Mouse (Mus musculus) cerebellum, adult 2 months (tissue): ENCODE measurements around the gene Depdc7. TPM values are rescaled to one million over a fixed set of nuclear protein-coding genes. Genes with fewer than 3 reads are reported as not detected.

Source experiments
- DNase-seq, 2 experiments: peaks; one replicate each; pipeline ENCODE4 v3.0.0; 2021
- H3K27ac ChIP-seq: fragments of 200-500 bp; 2 replicates; pipeline ENCODE4 v1.5.1; 2012; ENCODE audit warnings: low read length, control low read depth, inconsistent platforms; ENCODE audit not compliant: insufficient read depth
- H3K27me3 ChIP-seq: fragments of 200-500 bp; 2 replicates; pipeline ENCODE4 v1.6.1; 2012; ENCODE audit warnings: inconsistent platforms, mild to moderate bottlenecking, low read length, moderate library complexity; ENCODE audit not compliant: control insufficient read depth, insufficient read depth
- H3K4me1 ChIP-seq: fragments of 200-500 bp; 2 replicates; pipeline ENCODE4 v1.6.1; 2011; ENCODE audit warnings: low read length; ENCODE audit not compliant: control insufficient read depth, insufficient read depth
- H3K4me3 ChIP-seq: fragments of 200-500 bp; replicated peaks from 2 replicates; pipeline ENCODE3; 2011; ENCODE audit warnings: mild to moderate bottlenecking, low read depth, low read length, control low read depth; ENCODE audit not compliant: insufficient read depth
- CTCF ChIP-seq: fragments of 200-500 bp; IDR thresholded peaks from 2 replicates; pipeline ENCODE4 v1.5.1; 2011; ENCODE audit warnings: low read depth, mild to moderate bottlenecking, control low read depth, low read length, moderate library complexity, borderline replicate concordance; ENCODE audit not compliant: insufficient read depth
- POLR2A ChIP-seq: fragments of 200-500 bp; IDR thresholded peaks from 2 replicates; pipeline ENCODE4 v1.6.1; 2011; ENCODE audit warnings: low read length, control low read depth, borderline replicate concordance; ENCODE audit not compliant: insufficient read depth
- WGBS: fragments of 180-500 bp; shearing (Covaris S2); methylation state at CpG from one replicate; pipeline ENCODE4 v1.1.7; 2018; 5-methylcytosine and 5-hydroxymethylcytosine counted together
- polyA plus RNA-seq: library from polyadenylated mRNA; depleted of rRNA; stranded (reverse); fragments of >200 nt; gene quantifications from 2 replicates; pipeline ENCODE4 v1.2.3, GENCODE M21; 2012

The Depdc7 gene
- polyA plus RNA-seq, 1 experiment, result 3.6 TPM

GRCm38 (mm10) chr2:104732562-104733256, 10.0 kb downstream of the Depdc7 start:
- 80% methylated on average over 7 of the region's 7 CpGs for WGBS

GRCm38 (mm10) chr2:104732033-104732444, 10.6 kb downstream of the Depdc7 start:
- no peak for DNase-seq
- Histone ChIP-seq H3K27ac (no peak overlapping the region), H3K27me3 (no peaks in the 10 kb centered on the region), H3K4me3 (no peak overlapping the region), H3K4me1 (no peaks in the 10 kb centered on the region)
- TF ChIP-seq CTCF (no peak), POLR2A (no peak)
- WGBS, result 83% methylated on average over 9 of the region's 9 CpGs

More at GRCm38 (mm10) chr2:104732562-104733256, 10.0 kb downstream of the Depdc7 start:
- no peaks in the 10 kb centered on the region for H3K27me3 ChIP-seq
- TF ChIP-seq CTCF (no peak), POLR2A (no peak)
- no peak overlapping the region for H3K4me3 ChIP-seq
- no peaks in the 10 kb centered on the region for H3K4me1 ChIP-seq
- DNase-seq, result no peak
- H3K27ac ChIP-seq, result no peak overlapping the region

GRCm38 (mm10) chr2:104727369-104727768, 15.3 kb downstream of the Depdc7 start:
- no peak for DNase-seq
- no peak overlapping the region for H3K4me3 ChIP-seq
- WGBS, result 84% methylated on average over 1 of the region's 1 CpGs
- no peak overlapping the region for H3K27ac ChIP-seq
- H3K4me1 ChIP-seq, result no peaks in the 10 kb centered on the region
- H3K27me3 ChIP-seq, result no peaks in the 10 kb centered on the region
- TF ChIP-seq CTCF (no peak), POLR2A (no peak)

GRCm38 (mm10) chr2:104722021-104722420, 20.7 kb downstream of the Depdc7 start:
- no peaks in the 10 kb centered on the region for H3K4me1 ChIP-seq
- 83% methylated on average over 3 of the region's 3 CpGs for WGBS
- no peak overlapping the region for H3K4me3 ChIP-seq
- TF ChIP-seq POLR2A (no peak), CTCF (no peak)
- H3K27ac ChIP-seq, result no peak overlapping the region
- DNase-seq, result no peak
- H3K27me3 ChIP-seq, result no peaks in the 10 kb centered on the region

GRCm38 (mm10) chr2:104717827-104718226, 24.9 kb downstream of the Depdc7 start:
- Histone ChIP-seq H3K27ac (no peak overlapping the region), H3K27me3 (no peaks in the 10 kb centered on the region), H3K4me1 (peaks cover 8% of the 10 kb centered on the region), H3K4me3 (no peak overlapping the region)
- DNase-seq, result no peak
- no peak for TF ChIP-seq POLR2A
- TF ChIP-seq CTCF, result no peak
- WGBS, result 93% methylated on average over 4 of the region's 4 CpGs

GRCm38 (mm10) chr2:104717231-104717735, 25.4 kb downstream of the Depdc7 start:
- TF ChIP-seq POLR2A (no peak), CTCF (no peak)
- WGBS, result 58% methylated on average over 2 of the region's 2 CpGs
- H3K27ac ChIP-seq, result no peak overlapping the region
- DNase-seq, result no peak
- H3K4me1 ChIP-seq, result peaks cover 8% of the 10 kb centered on the region
- no peak overlapping the region for H3K4me3 ChIP-seq
- H3K27me3 ChIP-seq, result no peaks in the 10 kb centered on the region

- no peak for DNase-seq
- no peak within 1 kb of the TSS for H3K4me3 ChIP-seq
- no peaks in the 10 kb centered on the region for H3K27me3 ChIP-seq
- peaks cover 8% of the 10 kb centered on the region for H3K4me1 ChIP-seq
- TF ChIP-seq CTCF, result no peak
- TF ChIP-seq POLR2A, result no peak
- WGBS, result 94% methylated on average over 4 of the region's 4 CpGs
- H3K27ac ChIP-seq, result no peak within 1 kb of the TSS
These were observed 26.4 kb downstream of the Depdc7 start, which contains the start of gene Pin1rt1 for GRCm38 (mm10) chr2:104716279-104716678. TSS of gene Pin1rt1 (minus strand) at chr2:104716379.

- 10% methylated on average over 15 of the region's 15 CpGs for WGBS
These were observed 28.4 kb downstream of the Depdc7 start for GRCm38 (mm10) chr2:104714254-104714691.

More at GRCm38 (mm10) chr2:104714254-104714691, 28.4 kb downstream of the Depdc7 start:
- DNase-seq, result peak; percentile 70 to 75
- peak overlapping the region; percentile 7 for H3K4me3 ChIP-seq
- TF ChIP-seq POLR2A (no peak), CTCF (no peak)
- peaks cover 8% of the 10 kb centered on the region for H3K4me1 ChIP-seq
- no peaks in the 10 kb centered on the region for H3K27me3 ChIP-seq
- H3K27ac ChIP-seq, result peak overlapping the region; percentile 75
